Mouse (Mus musculus) G1E (cell line): ENCODE measurements around the gene Cant1.

Experiments used
- CTCF ChIP-seq: IDR thresholded peaks from 2 replicates; pipeline ENCODE4 v1.5.1; 2012; ENCODE audit warnings: low read depth, low read length, inconsistent platforms, mixed read lengths
- TAL1 ChIP-seq: conservative IDR thresholded peaks from 2 replicates; pipeline ENCODE4 v1.6.1; 2012; ENCODE audit warnings: low read depth, low read length, inconsistent platforms, mixed read lengths

- TF ChIP-seq CTCF, result no peak
- no peak for TF ChIP-seq TAL1
These were observed 5.8 kb downstream of the Cant1 start for GRCm38 (mm10) chr11:118413055-118413454.
